Mouse (Mus musculus) spleen, adult 2 months (tissue): Measurements from ENCODE around the gene 1500009C09Rik.

Experiments
- CTCF ChIP-seq: fragments of 200-500 bp; IDR thresholded peaks from 2 replicates; pipeline ENCODE4 v1.5.1; 2011; ENCODE audit warnings: mild to moderate bottlenecking, inconsistent platforms; ENCODE audit not compliant: insufficient read depth, insufficient read length, insufficient replicate concordance; ENCODE audit errors: extremely low read depth
- POLR2A ChIP-seq: fragments of 200-500 bp; IDR thresholded peaks from 2 replicates; pipeline ENCODE4 v1.6.1; 2011; ENCODE audit warnings: low read depth, low read length, inconsistent platforms

GRCm38 (mm10) chr15:82207504-82208219, 44.5 kb upstream of the 1500009C09Rik start:
- TF ChIP-seq CTCF (no peak), POLR2A (no peak)
